Mouse (Mus musculus) stomach, postnatal 0 days (tissue): ENCODE measurements at regions not wholly inside any gene's neighbourhood (a gene's known extent, or its start where the extent isn't known, plus 50 kb on each side); places are given as distances from the start of the nearest gene placed in this dataset.

ENCODE experiments used
- CTCF ChIP-seq: IDR thresholded peaks from 2 replicates; pipeline ENCODE4 v1.5.1; 2016; ENCODE audit warnings: antibody characterized with exemption, low read depth, mild to moderate bottlenecking, moderate library complexity
- EP300 ChIP-seq: optimal IDR thresholded peaks from 2 replicates; pipeline ENCODE3; 2016; ENCODE audit warnings: antibody characterized with exemption

DNA sequence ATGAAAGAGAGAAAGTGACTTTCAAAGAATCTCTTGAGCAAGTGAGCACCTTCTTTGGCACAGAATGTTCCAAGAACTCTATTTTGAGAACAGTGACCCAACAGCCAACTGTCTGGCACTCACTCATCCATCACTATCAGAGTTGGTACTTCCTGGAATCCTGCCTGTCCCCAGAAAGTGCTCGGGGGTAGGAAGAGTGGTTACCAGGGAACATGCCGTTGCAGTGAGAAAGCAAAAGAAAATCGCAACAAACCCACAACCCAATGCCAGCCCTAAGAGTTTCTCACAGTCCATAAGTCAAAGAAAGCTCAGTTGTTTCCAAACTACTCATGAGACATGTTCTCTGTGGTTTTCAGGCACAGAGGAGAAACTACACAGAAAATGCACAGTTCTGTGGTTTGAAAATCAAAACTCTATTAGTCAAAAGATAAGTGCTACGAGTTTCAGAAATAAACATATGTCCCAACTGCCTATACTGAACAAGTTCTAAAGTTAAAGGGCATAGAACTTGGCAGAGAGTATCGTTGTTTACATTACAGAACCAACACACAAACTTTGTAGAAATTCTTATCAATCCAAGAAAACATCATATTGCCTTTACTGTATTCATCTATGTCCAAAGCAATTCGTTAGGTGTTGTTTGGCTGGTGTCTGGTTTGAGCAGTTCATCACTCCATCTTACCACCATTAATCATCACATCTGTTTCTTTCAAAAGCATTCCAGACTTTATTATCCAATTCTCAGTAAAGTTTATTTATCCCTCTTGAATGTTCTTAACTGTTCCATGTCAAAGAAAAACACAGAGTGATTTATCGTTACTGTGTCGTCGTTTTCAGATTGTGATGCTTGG is 85.8 kb upstream of the N6amt1 start:
- TF ChIP-seq CTCF (no peak), EP300 (no peak)
